Mouse (Mus musculus) bone marrow, adult 2 months (tissue): ENCODE results near the gene Dpf2.

Experiments
- CTCF ChIP-seq: fragments of 200-500 bp; IDR thresholded peaks from 2 replicates; pipeline ENCODE4 v1.5.1; 2011; ENCODE audit warnings: low read length, control low read depth; ENCODE audit not compliant: control insufficient read depth, insufficient read depth
- POLR2A ChIP-seq: fragments of 200-500 bp; IDR thresholded peaks from 2 replicates; pipeline ENCODE4 v1.6.1; 2011; ENCODE audit warnings: low read depth, mild to moderate bottlenecking, control low read depth, low read length, borderline replicate concordance; ENCODE audit not compliant: control insufficient read depth

DNA sequence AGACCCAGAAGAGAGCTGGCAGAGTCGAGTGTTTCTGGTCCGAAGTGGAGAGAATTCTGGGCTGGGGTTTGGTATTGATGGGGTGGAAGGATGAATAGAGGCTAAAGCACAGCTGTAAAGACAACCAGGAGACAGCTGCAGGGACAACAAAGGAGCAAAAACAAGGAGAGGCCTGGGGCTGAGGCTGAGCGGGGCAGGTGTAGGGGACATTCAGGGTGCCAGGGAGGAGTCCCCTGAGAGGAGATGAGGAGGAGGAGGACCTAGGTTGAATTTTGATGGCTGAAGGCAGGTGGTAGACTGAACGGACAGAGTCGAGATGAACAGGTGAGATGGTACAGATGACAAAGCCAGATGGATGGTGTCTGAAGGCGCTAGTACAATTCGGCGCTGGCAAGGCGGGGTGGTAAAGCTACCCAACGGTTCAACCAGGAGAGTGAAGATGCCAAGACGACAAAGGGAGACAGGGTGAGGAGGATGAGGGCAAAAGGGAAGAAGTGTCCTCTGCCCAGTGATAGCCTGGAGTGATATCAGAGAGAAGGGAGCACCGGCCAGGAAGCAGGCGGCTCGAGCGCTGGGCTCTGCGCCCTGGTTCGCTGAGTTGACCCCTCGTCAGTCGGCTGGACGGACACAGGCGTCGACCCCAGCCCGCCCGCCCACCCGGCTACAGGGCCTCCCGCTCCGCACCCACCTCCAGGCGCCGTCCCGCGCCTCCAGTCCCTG, 19.4 kb downstream of the Dpf2 start:
- TF ChIP-seq CTCF (no peak), POLR2A (no peak)
